Mouse (Mus musculus): ENCODE results near the gene Fat3.

The Fat3 gene

DNA sequence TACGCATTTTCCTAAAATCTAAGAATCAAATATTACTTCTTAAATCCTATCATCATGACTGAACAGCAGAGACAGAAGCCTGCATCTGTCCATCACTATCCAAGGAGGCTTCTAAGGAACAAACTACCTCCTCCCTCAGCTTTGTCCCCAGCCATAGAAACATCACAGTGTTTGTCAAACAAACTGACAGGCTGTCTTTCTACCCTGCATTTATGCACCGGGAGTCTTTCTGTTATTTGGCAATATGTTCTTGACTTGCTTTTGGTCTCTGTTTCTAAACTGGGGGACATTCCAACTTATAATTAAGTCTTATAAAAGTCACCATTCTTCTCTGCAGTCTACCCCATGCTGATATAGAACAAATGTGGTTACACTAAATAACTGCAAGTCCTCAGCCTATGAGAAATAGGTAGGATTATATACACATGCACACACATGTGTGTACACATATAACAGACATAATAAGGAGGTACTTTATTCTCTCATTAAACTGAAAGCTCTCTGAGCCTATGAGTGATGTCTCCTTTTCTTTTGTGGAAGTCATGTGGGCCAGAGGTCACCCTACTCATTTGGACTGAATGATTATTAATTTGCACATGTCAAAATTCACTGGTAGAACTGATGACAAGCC lies 244.4 kb downstream of the Fat3 start:
- DNase-seq (ENCODE audit: low read depth, low spot score), result no peak

DNA sequence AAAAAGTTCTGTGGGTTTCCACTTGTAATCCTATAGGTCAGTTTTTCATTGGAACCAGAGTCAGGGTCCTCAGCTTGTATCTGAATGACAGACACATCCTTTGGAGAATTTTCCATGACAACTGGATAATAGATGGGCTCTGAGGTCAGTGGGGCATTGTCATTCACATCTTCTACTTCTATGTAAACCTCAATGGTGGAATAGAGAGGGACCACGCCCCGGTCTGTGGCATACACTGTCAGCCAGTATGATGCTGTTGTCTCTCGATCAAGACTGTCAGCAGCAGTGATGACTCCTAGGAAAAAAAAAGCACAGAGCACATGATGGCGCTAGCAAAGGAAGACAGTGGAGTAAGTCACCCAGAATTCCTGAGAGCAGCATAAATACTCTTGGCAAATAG lies 254.3 kb downstream of the Fat3 start:
- no peak for DNase-seq (ENCODE audit: low read depth, low spot score)

GRCm38 (mm10) chr9:16231575-16231974 lies 269.5 kb downstream of the Fat3 start:
- no peak for DNase-seq (ENCODE audit: low read depth, low spot score)

DNA sequence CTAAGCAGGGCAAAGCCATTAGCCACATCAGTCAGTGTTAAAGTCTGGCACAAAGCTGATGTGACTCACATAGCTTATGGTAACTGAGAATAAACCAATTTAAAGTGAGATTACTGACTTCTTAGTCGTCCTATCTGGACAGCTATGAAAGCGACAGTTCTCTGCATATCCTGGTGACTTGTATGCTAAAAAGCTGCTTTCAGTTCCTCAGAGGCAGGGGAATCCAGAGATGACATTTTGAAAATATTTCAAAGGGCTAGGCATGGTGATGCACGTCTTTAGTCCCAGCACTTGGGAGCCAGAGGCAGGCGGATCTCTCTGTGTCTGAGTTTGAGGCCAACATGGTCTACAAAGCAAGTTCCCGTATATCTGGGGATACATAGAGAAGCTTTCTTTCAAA lies 272.2 kb downstream of the Fat3 start:
- DNase-seq (ENCODE audit: low read depth, low spot score), result no peak

DNA sequence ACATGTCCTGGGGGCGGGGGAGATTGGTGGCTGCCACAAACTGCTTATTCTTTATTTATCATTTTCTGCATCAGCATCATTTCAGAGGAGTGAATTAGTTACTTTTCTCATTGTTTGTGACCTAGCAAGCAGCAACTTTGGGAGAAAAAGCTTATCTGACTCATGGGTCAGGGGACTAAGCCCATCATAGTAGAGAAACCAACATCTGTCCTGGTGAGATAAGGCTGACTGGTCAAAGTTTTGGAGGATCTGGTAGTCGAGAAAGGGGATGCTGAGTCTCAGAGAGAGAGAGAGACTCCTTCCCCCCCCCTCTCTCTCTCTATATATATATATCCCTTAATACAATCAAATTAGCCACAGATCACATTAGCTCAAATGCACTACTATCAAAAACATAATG lies 273.7 kb downstream of the Fat3 start:
- DNase-seq (ENCODE audit: low read depth, low spot score), result no peak

- no peak for DNase-seq (ENCODE audit: low read depth, low spot score)
Measured at GRCm38 (mm10) chr9:16226545-16226944, 274.5 kb downstream of the Fat3 start.

DNA sequence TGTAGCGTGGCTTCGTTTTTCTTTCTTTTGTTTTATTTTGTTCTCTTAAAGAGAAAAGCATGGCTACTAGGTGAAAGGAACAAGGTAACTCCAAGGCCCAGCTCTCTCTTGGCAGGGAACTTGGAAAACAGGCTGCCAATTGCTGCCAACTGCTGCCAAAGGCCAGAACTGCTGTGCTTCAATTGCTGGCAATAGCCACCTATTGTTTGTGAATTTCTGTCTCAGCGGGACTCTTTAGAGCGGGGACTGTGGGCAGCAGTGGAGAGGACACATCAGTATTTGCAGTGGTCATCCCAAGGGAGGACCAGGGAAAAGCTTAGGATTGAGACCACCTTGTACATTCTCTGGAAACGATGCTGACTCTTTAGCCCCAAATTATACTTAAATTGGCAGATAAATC lies 279.2 kb downstream of the Fat3 start:
- no peak for DNase-seq (ENCODE audit: low read depth, low spot score)

DNA sequence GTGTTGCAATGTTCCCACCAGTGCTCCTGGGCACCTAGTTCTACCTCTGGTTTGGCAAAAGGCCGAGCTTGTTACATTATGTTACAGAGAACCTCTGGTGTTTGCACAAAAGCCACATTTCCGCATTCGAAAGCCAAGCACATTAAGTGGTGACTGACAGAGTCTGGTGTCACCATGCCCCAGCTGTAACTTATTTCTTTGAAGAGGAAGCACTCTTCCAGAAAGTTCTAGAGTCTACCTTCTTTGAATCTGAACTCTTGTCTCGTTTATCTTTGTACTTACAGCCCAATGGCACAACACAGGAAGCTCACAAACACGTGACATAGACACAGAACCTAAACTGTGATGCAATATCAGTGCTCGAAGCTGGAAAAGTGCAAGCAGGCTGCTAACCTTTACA lies 284.9 kb downstream of the Fat3 start:
- no peak for DNase-seq (ENCODE audit: low read depth, low spot score)

GRCm38 (mm10) chr9:16214731-16215681 lies 286.1 kb downstream of the Fat3 start:
- DNase-seq (ENCODE audit: low read depth, low spot score), result no peak

- DNase-seq (ENCODE audit: low read depth, low spot score), result no peak
Measured at GRCm38 (mm10) chr9:16213324-16213723, 287.8 kb downstream of the Fat3 start.

GRCm38 (mm10) chr9:16212628-16213027 lies 288.5 kb downstream of the Fat3 start:
- DNase-seq (ENCODE audit: low read depth, low spot score), result no peak

GRCm38 (mm10) chr9:16212163-16212562 lies 288.9 kb downstream of the Fat3 start:
- no peak for DNase-seq (ENCODE audit: low read depth, low spot score)

DNA sequence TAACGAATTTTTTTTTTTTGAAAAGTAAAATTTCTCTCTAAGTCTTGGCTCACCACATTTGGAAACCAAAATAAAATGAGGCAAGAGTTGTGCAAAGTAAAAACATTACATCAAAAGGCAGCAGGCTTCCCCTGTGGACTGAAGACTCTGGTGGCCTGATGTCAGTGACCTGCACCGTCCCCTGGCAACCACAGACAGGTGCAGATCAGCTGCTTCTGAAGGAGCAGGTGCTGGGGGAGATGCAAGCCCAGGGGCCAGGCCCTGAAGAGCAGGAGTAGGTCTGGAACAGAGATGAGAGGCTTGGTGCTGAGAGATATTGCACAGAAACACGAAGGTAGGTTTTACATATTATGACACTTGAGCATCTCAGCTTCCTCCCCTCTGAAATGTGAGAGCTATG lies 289.6 kb downstream of the Fat3 start:
- no peak for DNase-seq (ENCODE audit: low read depth, low spot score)

- DNase-seq (ENCODE audit: low read depth, low spot score), result no peak
Measured at GRCm38 (mm10) chr9:16202296-16202695, 298.8 kb downstream of the Fat3 start.

GRCm38 (mm10) chr9:16200948-16201347 lies 300.1 kb downstream of the Fat3 start:
- no peak for DNase-seq (ENCODE audit: low read depth, low spot score)

DNA sequence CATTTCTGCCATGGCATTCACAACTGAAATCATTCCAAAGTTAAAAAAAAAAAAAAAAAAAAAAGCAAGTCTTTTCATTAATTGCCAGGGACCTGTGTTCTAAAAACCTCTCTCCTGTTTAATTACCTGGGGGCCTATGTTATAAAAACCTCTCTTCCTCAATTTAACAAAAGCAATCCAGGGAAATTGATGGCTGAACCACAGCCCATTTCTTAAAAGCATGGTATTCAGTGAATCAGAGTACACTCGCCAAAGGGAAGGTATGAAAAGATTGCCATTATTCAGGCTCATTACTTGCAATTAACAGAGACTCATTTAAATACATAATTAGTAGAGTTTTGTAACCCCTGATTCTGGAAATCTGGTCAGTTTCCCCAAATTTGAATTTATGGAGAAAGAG lies 314.6 kb downstream of the Fat3 start:
- no peak for DNase-seq (ENCODE audit: low read depth, low spot score)

DNA sequence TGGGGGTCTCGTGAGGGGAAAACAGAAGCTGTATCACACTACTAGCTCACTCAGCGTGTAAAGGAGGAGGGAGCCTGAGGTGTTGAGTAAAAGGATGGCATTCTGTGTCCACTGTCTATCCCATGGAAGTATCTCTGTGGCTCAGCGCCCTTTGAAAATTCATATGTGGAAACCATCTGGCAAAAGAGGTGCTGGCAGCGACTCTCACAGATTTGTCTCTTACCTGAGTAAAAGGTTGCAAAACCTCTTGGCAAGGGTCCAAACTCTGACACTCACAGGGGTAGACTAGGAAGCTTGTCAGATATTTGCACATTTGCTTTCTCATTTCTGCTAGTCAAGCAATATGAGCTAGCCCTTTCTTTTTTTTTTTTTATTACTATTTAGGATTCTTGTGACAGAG lies 331.8 kb downstream of the Fat3 start:
- no peak for DNase-seq (ENCODE audit: low read depth, low spot score)

DNA sequence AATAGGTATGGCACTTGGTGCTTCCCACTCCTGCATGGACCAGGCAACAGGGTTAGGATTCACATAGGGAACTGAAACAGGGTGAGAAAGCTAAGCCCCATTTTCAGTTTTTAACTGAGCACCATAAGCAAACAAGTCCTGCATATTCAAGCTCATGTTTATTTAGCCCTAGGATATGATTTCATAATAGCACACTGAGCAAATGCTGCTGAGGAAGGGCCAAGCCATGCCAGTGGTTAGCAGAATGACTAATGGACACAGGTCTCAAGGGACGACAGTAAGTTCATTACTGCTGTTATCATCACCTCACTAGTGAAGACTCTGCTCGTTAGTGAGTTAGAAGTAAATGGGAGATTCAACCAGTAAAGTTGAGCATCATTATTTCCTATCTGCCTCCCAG lies 333.0 kb downstream of the Fat3 start:
- DNase-seq (ENCODE audit: low read depth, low spot score), result no peak

GRCm38 (mm10) chr9:16159366-16159765 lies 341.7 kb downstream of the Fat3 start:
- DNase-seq (ENCODE audit: low read depth, low spot score), result no peak

DNA sequence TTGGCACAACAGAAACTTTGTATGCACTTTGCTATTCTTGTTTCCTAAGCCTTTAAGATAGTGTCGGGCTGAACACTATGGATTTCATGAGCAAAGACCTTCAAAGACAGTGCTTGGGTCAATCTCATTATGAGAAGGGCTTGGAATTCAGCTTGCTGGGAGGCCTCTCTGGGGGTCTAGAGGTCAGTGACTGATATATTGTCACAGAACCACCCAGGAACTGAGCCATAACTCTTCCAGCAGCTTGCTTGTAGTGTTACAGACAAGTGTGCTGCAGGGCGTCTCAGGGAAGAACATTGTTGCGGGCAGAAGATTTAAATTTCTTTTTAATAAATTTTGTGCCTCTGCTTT lies 347.5 kb downstream of the Fat3 start:
- DNase-seq (ENCODE audit: low read depth, low spot score), result no peak

GRCm38 (mm10) chr9:16152756-16153579 lies 348.1 kb downstream of the Fat3 start:
- no peak for DNase-seq (ENCODE audit: low read depth, low spot score)

DNA sequence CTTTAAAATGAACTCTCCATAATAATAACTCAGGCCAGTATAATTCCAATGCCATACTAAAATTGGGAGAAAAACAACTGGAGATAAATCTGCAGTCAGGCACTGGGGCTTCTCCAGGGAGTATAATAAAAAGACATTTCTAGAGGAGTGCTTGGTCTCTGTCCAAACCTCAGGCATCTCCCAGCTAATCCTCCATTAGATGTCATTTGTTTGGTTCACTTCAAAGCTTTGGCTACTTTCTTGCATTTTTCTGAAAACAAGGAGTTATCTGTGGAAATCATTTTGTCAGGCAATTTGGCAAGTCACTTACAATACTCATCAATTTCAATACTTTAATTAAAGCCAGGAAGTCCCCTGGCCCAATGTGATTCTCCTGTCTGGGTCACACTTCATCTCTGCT lies 351.0 kb downstream of the Fat3 start:
- no peak for DNase-seq (ENCODE audit: low read depth, low spot score)

Data from retina, postnatal 7 days (tissue).